Mouse (Mus musculus) c-Kit-negative CD71-positive TER-119-positive erythroid progenitor cells, embryonic 14.5 days (primary cell): ENCODE results near the gene Nfe2l1.
"Not testable (repeated sequence)": the region's sequence is repeated elsewhere in the genome, so short reads cannot be mapped to it uniquely, and the experiment has no call there.

Experiments
- DNase-seq: peaks from one replicate; pipeline ENCODE4 v3.0.0-alpha.2; 2013; ENCODE audit warnings: low read depth, low spot score

Gene Nfe2l1

DNA sequence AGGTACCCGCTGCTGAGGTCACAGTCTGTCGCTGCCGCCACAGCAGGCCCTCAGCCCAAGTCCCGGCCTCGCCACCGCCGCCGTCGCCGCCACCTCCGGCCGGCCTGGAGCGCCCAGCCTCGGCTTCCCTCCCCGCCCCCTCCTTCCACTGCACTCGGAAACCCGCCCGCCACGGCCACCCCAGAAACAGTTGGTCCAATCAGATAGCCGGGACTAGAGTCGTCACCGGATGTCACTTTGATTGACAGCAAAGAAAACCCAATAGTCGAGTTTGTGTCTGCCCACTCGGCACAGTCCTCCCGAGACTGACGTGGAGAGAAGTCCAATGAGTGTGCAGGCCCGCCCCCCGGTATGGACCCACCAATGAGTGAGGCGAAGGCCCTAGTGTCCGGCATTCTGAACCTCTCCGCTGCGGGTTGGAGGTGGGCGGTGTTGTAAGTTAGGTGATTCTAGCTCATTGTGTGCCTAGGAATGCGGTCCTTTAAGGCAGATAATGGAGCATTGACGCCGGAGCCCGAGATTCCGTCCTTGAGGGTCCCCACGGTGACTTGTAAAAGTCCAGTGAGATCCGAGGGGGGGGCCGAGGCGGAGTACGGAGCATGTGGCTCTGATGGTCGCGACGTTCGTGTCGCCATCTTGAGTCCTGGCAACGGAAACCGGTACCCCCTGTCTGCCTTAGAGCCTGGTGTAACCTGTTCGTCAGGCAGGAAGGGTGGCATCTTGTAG lies at the start of gene Nfe2l1:
Nfe2l1 (minus strand) TSS at position 156 of the 726 bp plus-strand sequence.
- DNase-seq = peak; percentile 97

GRCm38 (mm10) chr11:96879359-96879758 lies 49.6 kb upstream of the Nfe2l1 start:
- DNase-seq = no peak

GRCm38 (mm10) chr11:96878715-96879114 lies 48.9 kb upstream of the Nfe2l1 start:
- DNase-seq = no peak

GRCm38 (mm10) chr11:96877071-96877470 lies 47.3 kb upstream of the Nfe2l1 start:
- DNase-seq = no peak

GRCm38 (mm10) chr11:96876300-96877040 lies 46.7 kb upstream of the Nfe2l1 start:
- no peak for DNase-seq

DNA sequence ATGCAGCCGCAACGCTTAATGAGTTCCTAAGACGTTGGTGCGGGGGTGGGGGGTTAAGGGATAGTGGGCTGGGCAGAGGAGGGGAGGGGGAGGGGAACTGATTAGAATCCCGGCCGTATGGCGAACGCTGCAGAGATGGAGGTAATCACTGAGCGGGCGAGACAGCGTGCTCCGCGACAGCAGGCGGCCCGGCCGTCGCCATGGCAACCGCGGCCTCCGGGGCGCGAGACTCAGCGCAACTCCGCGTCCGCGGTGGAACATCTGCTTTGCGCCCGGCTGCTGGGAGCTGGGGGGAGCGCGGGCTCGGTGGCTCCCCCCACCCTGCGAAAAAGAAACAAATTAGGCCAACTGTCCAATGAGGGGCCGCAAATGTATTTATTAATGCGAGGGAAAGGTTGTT lies 46.0 kb upstream of the Nfe2l1 start:
- no peak for DNase-seq

- DNase-seq = no peak
These were observed 45.5 kb upstream of the Nfe2l1 start for GRCm38 (mm10) chr11:96875270-96875669.

GRCm38 (mm10) chr11:96873601-96874140 lies 43.9 kb upstream of the Nfe2l1 start:
- DNase-seq = no peak

- DNase-seq = no peak
These were observed 42.9 kb upstream of the Nfe2l1 start for GRCm38 (mm10) chr11:96872441-96873379.

GRCm38 (mm10) chr11:96867149-96867548 lies 37.4 kb upstream of the Nfe2l1 start:
- peak; percentile 46 for DNase-seq

DNA sequence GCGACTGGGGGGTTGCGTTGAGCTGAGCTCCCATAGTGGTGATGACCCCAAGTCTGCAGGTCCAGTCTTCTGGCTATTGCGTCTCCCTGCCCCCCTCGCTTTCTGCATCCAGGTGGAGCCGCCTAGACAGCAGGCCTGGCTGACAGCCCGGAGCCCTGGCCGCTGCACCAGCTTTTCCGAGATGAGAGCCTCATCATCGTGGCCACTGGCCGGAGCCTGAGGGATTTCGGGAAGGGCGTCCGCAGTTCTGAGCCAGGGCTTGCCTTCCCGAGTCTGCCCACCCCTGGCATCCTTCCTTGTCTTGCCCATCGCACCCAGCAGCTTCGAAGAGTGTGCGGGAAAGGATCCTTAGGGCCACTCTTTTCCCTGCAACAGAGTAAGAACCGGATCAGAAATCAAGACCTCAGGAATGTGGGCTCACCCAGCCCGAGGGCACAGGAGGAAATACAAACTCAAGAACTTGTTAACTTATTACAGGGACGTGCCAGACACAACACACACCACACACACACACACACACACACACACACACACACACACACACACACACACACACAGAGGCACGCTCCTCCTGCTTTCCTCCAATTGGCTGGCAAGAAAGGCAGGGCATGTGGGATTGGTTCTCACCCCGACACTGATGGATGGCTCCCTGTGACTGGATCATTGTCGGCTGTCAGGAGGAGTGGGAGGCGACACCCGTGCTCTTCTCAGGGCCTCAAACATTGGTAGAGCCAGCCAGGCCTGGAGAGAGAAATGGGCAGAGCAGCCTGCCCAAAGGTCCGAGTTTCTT lies 33.6 kb upstream of the Nfe2l1 start:
- DNase-seq = no peak

- DNase-seq = no peak
These were observed 32.8 kb upstream of the Nfe2l1 start for GRCm38 (mm10) chr11:96862534-96862933.

- peak; percentile 77 for DNase-seq
These were observed 32.1 kb upstream of the Nfe2l1 start for GRCm38 (mm10) chr11:96861878-96862289.

GRCm38 (mm10) chr11:96861446-96861845 lies 31.7 kb upstream of the Nfe2l1 start:
- no peak for DNase-seq

GRCm38 (mm10) chr11:96860564-96860963 lies 30.8 kb upstream of the Nfe2l1 start:
- DNase-seq = peak; percentile 52

- DNase-seq = no peak
These were observed 29.9 kb upstream of the Nfe2l1 start for GRCm38 (mm10) chr11:96859635-96860034.

DNA sequence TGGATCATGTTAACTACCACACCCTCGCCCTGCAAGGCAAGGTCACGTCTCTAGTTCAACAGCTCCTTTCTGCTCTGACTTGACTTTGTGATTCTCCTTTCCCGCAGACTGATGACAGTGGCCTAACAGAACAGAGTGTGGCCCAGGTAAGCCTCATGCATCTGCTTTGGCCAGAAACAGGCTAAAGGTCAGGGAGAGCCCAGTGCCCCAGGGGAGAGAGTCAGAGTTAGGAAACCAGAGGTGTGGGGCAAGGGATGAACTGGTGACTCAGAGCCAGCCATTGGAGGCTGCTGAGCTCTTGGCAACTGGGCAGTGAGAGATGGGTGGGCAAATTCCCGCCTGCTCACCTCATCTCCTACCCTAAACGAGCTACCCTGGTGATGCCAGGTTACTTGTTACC lies 27.7 kb upstream of the Nfe2l1 start:
- DNase-seq = no peak

GRCm38 (mm10) chr11:96849681-96850467 lies 20.1 kb upstream of the Nfe2l1 start, which contains the start of gene Copz2:
TSS of gene Copz2 (plus strand) at chr11:96849870.
- no peak for DNase-seq

GRCm38 (mm10) chr11:96849145-96849544 lies 19.4 kb upstream of the Nfe2l1 start:
- not testable (repeated sequence) for DNase-seq

- DNase-seq = no peak
These were observed 18.9 kb upstream of the Nfe2l1 start for GRCm38 (mm10) chr11:96848694-96849093.
